Mouse (Mus musculus) lung, embryonic 15.5 days (tissue): ENCODE data around the gene Dcaf1. TPM values are rescaled to one million over a fixed set of nuclear protein-coding genes. Genes with fewer than 3 reads are reported as not detected.

Experiments used
- ATAC-seq: fragments of 200-750 bp; cut with Nextera tagmentation; 2 replicates; pipeline ENCODE4 v1.8.0; 2017; ENCODE audit warnings: moderate number of reproducible peaks, borderline replicate concordance; ENCODE audit not compliant: low FRiP score, low TSS enrichment; ENCODE audit errors: extremely low read depth
- H3K27ac ChIP-seq: fragments of 300-500 bp; sonication (generic); 2 replicates; pipeline ENCODE4 v1.5.1; 2015; ENCODE audit warnings: moderate library complexity, mild to moderate bottlenecking, inconsistent platforms
- H3K27me3 ChIP-seq: fragments of 300-500 bp; sonication (generic); 2 replicates; pipeline ENCODE4 v1.6.1; 2015; ENCODE audit warnings: inconsistent platforms
- H3K36me3 ChIP-seq: fragments of 300-500 bp; sonication (generic); 2 replicates; pipeline ENCODE4 v1.6.1; 2015; ENCODE audit warnings: inconsistent platforms
- H3K4me1 ChIP-seq: fragments of 300-500 bp; sonication (generic); 2 replicates; pipeline ENCODE4 v1.6.1; 2015; ENCODE audit warnings: inconsistent platforms
- H3K4me2 ChIP-seq: fragments of 300-500 bp; sonication (generic); 2 replicates; pipeline ENCODE4 v1.6.1; 2015; ENCODE audit warnings: inconsistent platforms, mild to moderate bottlenecking, moderate library complexity
- H3K4me3 ChIP-seq: fragments of 300-500 bp; sonication (generic); 2 replicates; pipeline ENCODE4 v1.5.1; 2015; ENCODE audit warnings: mild to moderate bottlenecking, inconsistent platforms
- H3K9ac ChIP-seq: fragments of 300-500 bp; sonication (generic); 2 replicates; pipeline ENCODE4 v1.6.1; 2015; ENCODE audit warnings: inconsistent platforms
- H3K9me3 ChIP-seq: fragments of 300-500 bp; sonication (generic); 2 replicates; pipeline ENCODE4 v1.6.1; 2016; ENCODE audit warnings: inconsistent platforms
- WGBS: fragments of 180-500 bp; shearing (Covaris S2); methylation state at CpG from one replicate; pipeline ENCODE4 v1.1.7; 2015; 5-methylcytosine and 5-hydroxymethylcytosine counted together
- polyA plus RNA-seq: library from polyadenylated mRNA; unstranded; fragments of >200 nt; fragmentation: Nextera tagmentation; extraction: Ambion mirVana; gene quantifications from 2 replicates; pipeline ENCODE4 v1.2.1, GENCODE M21; 2015

The Dcaf1 gene
- polyA plus RNA-seq, 1 experiment from 2014 or later, result 17.4 TPM

GRCm38 (mm10) chr9:106891341-106891741 lies 69.7 kb downstream of the Dcaf1 start:
- Histone ChIP-seq H3K4me3 (peak overlapping the region; percentile 91), H3K27ac (peak overlapping the region; percentile 85), H3K4me1 (peaks cover 43% of the 10 kb centered on the region), H3K9me3 (no peaks in the 10 kb centered on the region), H3K4me2 (peak overlapping the region; percentile 56), H3K27me3 (no peaks in the 10 kb centered on the region), H3K9ac (peak overlapping the region; percentile 92), H3K36me3 (peaks cover 24% of the 10 kb centered on the region)
- ATAC-seq, result no peak
- under 1% methylated on average over 17 of the region's 17 CpGs for WGBS

GRCm38 (mm10) chr9:106891829-106892551 lies 70.3 kb downstream of the Dcaf1 start, which contains the start of gene Manf:
Manf (minus strand) TSS chr9:106891979.
- peak; percentile 99 for ATAC-seq
- WGBS, result 0% methylated on average over 59 of the region's 59 CpGs
- peak within 1 kb of the TSS; percentile 97 for H3K27ac ChIP-seq

GRCm38 (mm10) chr9:106892552-106892875 lies 70.8 kb downstream of the Dcaf1 start:
- Histone ChIP-seq H3K4me3 (peak overlapping the region; percentile 91), H3K9ac (peak overlapping the region; percentile 80), H3K4me2 (peak overlapping the region; percentile 85), H3K27ac (peak overlapping the region; percentile 97), H3K9me3 (no peaks in the 10 kb centered on the region), H3K36me3 (peaks cover 24% of the 10 kb centered on the region), H3K4me1 (peaks cover 40% of the 10 kb centered on the region), H3K27me3 (no peaks in the 10 kb centered on the region)
- no peak for ATAC-seq
- 0% methylated on average over 9 of the region's 9 CpGs for WGBS

More at GRCm38 (mm10) chr9:106891829-106892551, 70.3 kb downstream of the Dcaf1 start, which contains the start of gene Manf:
- Histone ChIP-seq H3K4me1 (peaks cover 43% of the 10 kb centered on the region), H3K36me3 (peaks cover 24% of the 10 kb centered on the region), H3K4me3 (peak within 1 kb of the TSS; percentile 91), H3K9ac (peak within 1 kb of the TSS; percentile 92), H3K4me2 (peak within 1 kb of the TSS; percentile 85), H3K9me3 (no peaks in the 10 kb centered on the region), H3K27me3 (no peaks in the 10 kb centered on the region)

- H3K27ac ChIP-seq, result no peak overlapping the region
- no peaks in the 10 kb centered on the region for H3K27me3 ChIP-seq
- no peak overlapping the region for H3K4me2 ChIP-seq
- 51% methylated on average over 3 of the region's 3 CpGs for WGBS
- H3K4me3 ChIP-seq, result no peak overlapping the region; the same call in 1 of the 2 replicates
- no peaks in the 10 kb centered on the region for H3K9me3 ChIP-seq
- no peak overlapping the region for H3K9ac ChIP-seq
- H3K36me3 ChIP-seq, result peaks cover 20% of the 10 kb centered on the region
- H3K4me1 ChIP-seq, result peaks cover 32% of the 10 kb centered on the region
- ATAC-seq, result no peak
These were observed 71.7 kb downstream of the Dcaf1 start for GRCm38 (mm10) chr9:106893327-106893726.

GRCm38 (mm10) chr9:106898901-106899300 lies 77.2 kb downstream of the Dcaf1 start:
- Histone ChIP-seq H3K9me3 (no peaks in the 10 kb centered on the region), H3K27me3 (no peaks in the 10 kb centered on the region), H3K36me3 (no peaks in the 10 kb centered on the region), H3K4me3 (no peak overlapping the region), H3K4me2 (no peak overlapping the region), H3K27ac (no peak overlapping the region), H3K4me1 (no peaks in the 10 kb centered on the region), H3K9ac (no peak overlapping the region)
- no peak for ATAC-seq
- WGBS, result 70% methylated on average over 1 of the region's 1 CpGs

- H3K9me3 ChIP-seq, result no peaks in the 10 kb centered on the region
- H3K27ac ChIP-seq, result no peak overlapping the region
- H3K4me2 ChIP-seq, result no peak overlapping the region
- H3K36me3 ChIP-seq, result no peaks in the 10 kb centered on the region
- no peak for ATAC-seq
- H3K4me1 ChIP-seq, result no peaks in the 10 kb centered on the region
- no peak overlapping the region for H3K4me3 ChIP-seq
- WGBS, result 82% methylated on average over 7 of the region's 7 CpGs
- H3K27me3 ChIP-seq, result no peaks in the 10 kb centered on the region
- no peak overlapping the region for H3K9ac ChIP-seq
These were observed 79.9 kb downstream of the Dcaf1 start for GRCm38 (mm10) chr9:106901596-106901995.

GRCm38 (mm10) chr9:106903099-106903790 lies 81.6 kb downstream of the Dcaf1 start:
- no peak for ATAC-seq
- Histone ChIP-seq H3K9ac (no peak overlapping the region), H3K27me3 (no peaks in the 10 kb centered on the region), H3K36me3 (no peaks in the 10 kb centered on the region), H3K9me3 (no peaks in the 10 kb centered on the region), H3K4me1 (no peaks in the 10 kb centered on the region), H3K27ac (no peak overlapping the region), H3K4me3 (no peak overlapping the region), H3K4me2 (no peak overlapping the region)
- WGBS, result 59% methylated on average over 4 of the region's 4 CpGs

GRCm38 (mm10) chr9:106903791-106904134 lies 82.1 kb downstream of the Dcaf1 start:
- 3% methylated on average over 1 of the region's 1 CpGs for WGBS
- H3K4me3 ChIP-seq, result no peak overlapping the region
- H3K4me2 ChIP-seq, result no peak overlapping the region
- H3K9me3 ChIP-seq, result no peaks in the 10 kb centered on the region
- H3K4me1 ChIP-seq, result no peaks in the 10 kb centered on the region
- no peaks in the 10 kb centered on the region for H3K27me3 ChIP-seq
- no peak overlapping the region for H3K27ac ChIP-seq
- no peak for ATAC-seq
- no peak overlapping the region for H3K9ac ChIP-seq
- H3K36me3 ChIP-seq, result no peaks in the 10 kb centered on the region

GRCm38 (mm10) chr9:106906597-106906996 lies 84.9 kb downstream of the Dcaf1 start:
- Histone ChIP-seq H3K27ac (no peak overlapping the region), H3K36me3 (no peaks in the 10 kb centered on the region), H3K9me3 (no peaks in the 10 kb centered on the region), H3K4me2 (no peak overlapping the region), H3K27me3 (no peaks in the 10 kb centered on the region), H3K4me3 (no peak overlapping the region), H3K4me1 (0 out of 2 replicates have a peak, but pooled peaks cover 4% of the 10 kb centered on the region), H3K9ac (no peak overlapping the region)
- WGBS, result 80% methylated on average over 8 of the region's 8 CpGs
- no peak for ATAC-seq

GRCm38 (mm10) chr9:106908174-106908573 lies 86.5 kb downstream of the Dcaf1 start:
- ATAC-seq, result no peak

GRCm38 (mm10) chr9:106908715-106909114 lies 87.0 kb downstream of the Dcaf1 start:
- Histone ChIP-seq H3K9ac (no peak overlapping the region), H3K27ac (no peak overlapping the region), H3K36me3 (no peaks in the 10 kb centered on the region), H3K9me3 (no peaks in the 10 kb centered on the region), H3K4me1 (0 out of 2 replicates have a peak, but pooled peaks cover 4% of the 10 kb centered on the region), H3K27me3 (no peaks in the 10 kb centered on the region), H3K4me3 (no peak overlapping the region), H3K4me2 (no peak overlapping the region)
- 32% methylated on average over 5 of the region's 5 CpGs for WGBS
- no peak for ATAC-seq

More at GRCm38 (mm10) chr9:106908174-106908573, 86.5 kb downstream of the Dcaf1 start:
- H3K27ac ChIP-seq, result no peak overlapping the region
- H3K9ac ChIP-seq, result no peak overlapping the region
- no peak overlapping the region for H3K4me2 ChIP-seq
- H3K36me3 ChIP-seq, result no peaks in the 10 kb centered on the region
- H3K4me1 ChIP-seq, result 0 out of 2 replicates have a peak, but pooled peaks cover 4% of the 10 kb centered on the region
- no peaks in the 10 kb centered on the region for H3K27me3 ChIP-seq
- 63% methylated on average over 3 of the region's 3 CpGs for WGBS
- no peaks in the 10 kb centered on the region for H3K9me3 ChIP-seq
- no peak overlapping the region for H3K4me3 ChIP-seq

GRCm38 (mm10) chr9:106911624-106912023 lies 90.0 kb downstream of the Dcaf1 start:
- Histone ChIP-seq H3K27me3 (no peaks in the 10 kb centered on the region), H3K36me3 (no peaks in the 10 kb centered on the region), H3K27ac (no peak overlapping the region), H3K4me2 (no peak overlapping the region), H3K4me3 (no peak overlapping the region), H3K4me1 (0 out of 2 replicates have a peak, but pooled peaks cover 4% of the 10 kb centered on the region), H3K9me3 (no peaks in the 10 kb centered on the region), H3K9ac (no peak overlapping the region)
- 46% methylated on average over 1 of the region's 1 CpGs for WGBS
- ATAC-seq, result peak; percentile 49; the same call in 1 of the 2 replicates
